Mouse (Mus musculus) heart, embryonic 16.5 days (tissue): ENCODE measurements around the gene Jdp2. TPM values are rescaled to one million over a fixed set of nuclear protein-coding genes. Genes with fewer than 3 reads are reported as not detected.
A peak's percentile ranks its signal among the peaks of the same experiment; 100 is the strongest.

Experiments used
- ATAC-seq: fragments of 200-750 bp; cut with Nextera tagmentation; replicated peaks from 2 replicates; pipeline ENCODE4 v1.8.0; 2017; ENCODE audit warnings: moderate number of reproducible peaks; ENCODE audit not compliant: insufficient read depth, low FRiP score; ENCODE audit errors: extremely low read depth
- H3K27ac ChIP-seq: fragments of 300-500 bp; sonication (generic); 2 replicates; pipeline ENCODE4 v1.5.1; 2014; ENCODE audit warnings: mild to moderate bottlenecking, low read length, control low read depth, moderate library complexity
- H3K27me3 ChIP-seq: fragments of 300-500 bp; sonication (generic); 2 replicates; pipeline ENCODE4 v1.6.1; 2014; ENCODE audit warnings: low read length, mixed read lengths; ENCODE audit not compliant: control insufficient read depth, insufficient read depth
- H3K36me3 ChIP-seq: fragments of 300-500 bp; sonication (generic); 2 replicates; pipeline ENCODE4 v1.6.1; 2014; ENCODE audit not compliant: control insufficient read depth, insufficient read depth
- H3K4me1 ChIP-seq: fragments of 300-500 bp; sonication (generic); 2 replicates; pipeline ENCODE4 v1.6.1; 2014; ENCODE audit warnings: low read length, mixed read lengths; ENCODE audit not compliant: control insufficient read depth, insufficient read depth
- H3K4me2 ChIP-seq: fragments of 300-500 bp; sonication (generic); 2 replicates; pipeline ENCODE4 v1.6.1; 2014; ENCODE audit warnings: low read depth, mild to moderate bottlenecking, control low read depth, low read length
- H3K4me3 ChIP-seq: fragments of 300-500 bp; sonication (generic); 2 replicates; pipeline ENCODE4 v1.5.1; 2014; ENCODE audit warnings: mild to moderate bottlenecking, control low read depth, low read length
- H3K9ac ChIP-seq: fragments of 300-500 bp; sonication (generic); 2 replicates; pipeline ENCODE4 v1.6.1; 2014; ENCODE audit warnings: low read length, control low read depth
- H3K9me3 ChIP-seq: fragments of 300-500 bp; sonication (generic); replicated peaks from 2 replicates; pipeline ENCODE4 v1.6.1; 2016; ENCODE audit warnings: low read length; ENCODE audit not compliant: control insufficient read depth
- WGBS: fragments of 180-500 bp; shearing (Covaris S2); extraction: QIAGEN DNeasy Blood & Tissue Kit; methylation state at CpG from one replicate; pipeline ENCODE4 v1.1.7; 2014; 5-methylcytosine and 5-hydroxymethylcytosine counted together
- polyA plus RNA-seq: library from polyadenylated mRNA; unstranded; fragments of >200 nt; fragmentation: Nextera tagmentation; extraction: Ambion mirVana; gene quantifications from 2 replicates; pipeline ENCODE4 v1.2.1, GENCODE M21; 2015

Jdp2 gene
- 0.34 and 0.37 TPM in 2 replicates for polyA plus RNA-seq

- Histone ChIP-seq H3K4me2 (peak within 1 kb of the TSS; percentile 87), H3K4me1 (peaks cover 37% of the 10 kb centered on the region), H3K4me3 (peak within 1 kb of the TSS; percentile 85), H3K36me3 (no peaks in the 10 kb centered on the region), H3K9me3 (no peaks in the 10 kb centered on the region), H3K27me3 (no peaks in the 10 kb centered on the region), H3K27ac (peak within 1 kb of the TSS; percentile 89), H3K9ac (peak within 1 kb of the TSS; percentile 94)
- under 1% methylated on average over 74 of the region's 90 CpGs for WGBS
- ATAC-seq: peak; percentile 93
These were observed at the start of gene Jdp2 for GRCm38 (mm10) chr12:85598611-85599477. TSS of gene Jdp2 (plus strand) at chr12:85599027.

GRCm38 (mm10) chr12:85549661-85550060, 49.2 kb upstream of the Jdp2 start:
- Histone ChIP-seq H3K9me3 (no peaks in the 10 kb centered on the region), H3K36me3 (no peaks in the 10 kb centered on the region), H3K27ac (no peak overlapping the region), H3K4me2 (no peak overlapping the region), H3K9ac (no peak overlapping the region), H3K4me3 (no peak overlapping the region), H3K27me3 (no peaks in the 10 kb centered on the region), H3K4me1 (peaks cover 12% of the 10 kb centered on the region; the same call in 1 of the 2 replicates)
- no peak for ATAC-seq
- WGBS: 84% methylated on average over 8 of the region's 8 CpGs

GRCm38 (mm10) chr12:85550435-85550834, 48.4 kb upstream of the Jdp2 start:
- Histone ChIP-seq H3K27ac (no peak overlapping the region), H3K9me3 (no peaks in the 10 kb centered on the region), H3K27me3 (no peaks in the 10 kb centered on the region), H3K4me1 (peaks cover 8% of the 10 kb centered on the region; the same call in 1 of the 2 replicates), H3K4me2 (no peak overlapping the region), H3K9ac (no peak overlapping the region), H3K4me3 (no peak overlapping the region), H3K36me3 (no peaks in the 10 kb centered on the region)
- WGBS: 83% methylated on average over 4 of the region's 4 CpGs
- ATAC-seq: no peak

- Histone ChIP-seq H3K36me3 (no peaks in the 10 kb centered on the region), H3K9ac (no peak overlapping the region), H3K4me3 (no peak overlapping the region), H3K9me3 (0 out of 2 replicates have a peak, but pooled peaks cover 3% of the 10 kb centered on the region), H3K27ac (no peak overlapping the region), H3K27me3 (0 out of 2 replicates have a peak, but pooled peaks cover 3% of the 10 kb centered on the region), H3K4me2 (no peak overlapping the region), H3K4me1 (no peaks in the 10 kb centered on the region)
- WGBS: 44% methylated on average over 10 of the region's 10 CpGs
- ATAC-seq: no peak
These were observed 39.5 kb upstream of the Jdp2 start for GRCm38 (mm10) chr12:85559299-85559698.

GRCm38 (mm10) chr12:85565441-85565840, 33.4 kb upstream of the Jdp2 start:
- WGBS: 83% methylated on average over 2 of the region's 2 CpGs
- Histone ChIP-seq H3K9ac (no peak overlapping the region), H3K27me3 (0 out of 2 replicates have a peak, but pooled peaks cover 3% of the 10 kb centered on the region), H3K4me1 (no peaks in the 10 kb centered on the region), H3K27ac (no peak overlapping the region), H3K9me3 (0 out of 2 replicates have a peak, but pooled peaks cover 3% of the 10 kb centered on the region), H3K4me3 (no peak overlapping the region), H3K4me2 (no peak overlapping the region), H3K36me3 (no peaks in the 10 kb centered on the region)
- no peak for ATAC-seq

GRCm38 (mm10) chr12:85568298-85568697, 30.5 kb upstream of the Jdp2 start:
- ATAC-seq: no peak
- H3K27me3 ChIP-seq: no peaks in the 10 kb centered on the region

GRCm38 (mm10) chr12:85569393-85570157, 29.3 kb upstream of the Jdp2 start:
- 43% methylated on average over 12 of the region's 12 CpGs for WGBS
- no peak; the same call in 1 of the 2 replicates for ATAC-seq
- Histone ChIP-seq H3K27me3 (no peaks in the 10 kb centered on the region), H3K9ac (no peak overlapping the region), H3K36me3 (no peaks in the 10 kb centered on the region), H3K4me3 (no peak overlapping the region), H3K4me2 (no peak overlapping the region), H3K27ac (no peak overlapping the region), H3K4me1 (peaks cover 3% of the 10 kb centered on the region), H3K9me3 (no peaks in the 10 kb centered on the region)

More at GRCm38 (mm10) chr12:85568298-85568697, 30.5 kb upstream of the Jdp2 start:
- Histone ChIP-seq H3K36me3 (no peaks in the 10 kb centered on the region), H3K9ac (no peak overlapping the region), H3K27ac (no peak overlapping the region), H3K4me2 (no peak overlapping the region), H3K4me3 (no peak overlapping the region), H3K9me3 (no peaks in the 10 kb centered on the region), H3K4me1 (peaks cover 2% of the 10 kb centered on the region; the same call in 1 of the 2 replicates)
- 81% methylated on average over 3 of the region's 3 CpGs for WGBS

- no peaks in the 10 kb centered on the region for H3K9me3 ChIP-seq
- no peaks in the 10 kb centered on the region for H3K36me3 ChIP-seq
- no peak for ATAC-seq
- H3K9ac ChIP-seq: no peak overlapping the region
- no peak overlapping the region for H3K27ac ChIP-seq
- H3K4me2 ChIP-seq: no peak overlapping the region
- H3K4me1 ChIP-seq: peaks cover 9% of the 10 kb centered on the region
- H3K4me3 ChIP-seq: no peak overlapping the region
- 50% methylated on average over 1 of the region's 1 CpGs for WGBS
- H3K27me3 ChIP-seq: no peaks in the 10 kb centered on the region
These were observed 28.7 kb upstream of the Jdp2 start for GRCm38 (mm10) chr12:85570158-85570540.
